Mouse (Mus musculus) lung, postnatal 14 days (tissue): ENCODE measurements around the gene Srsf1.

Experiments used
- DNase-seq: peaks from one replicate; pipeline ENCODE4 v3.0.0; 2021

The Srsf1 gene

DNA sequence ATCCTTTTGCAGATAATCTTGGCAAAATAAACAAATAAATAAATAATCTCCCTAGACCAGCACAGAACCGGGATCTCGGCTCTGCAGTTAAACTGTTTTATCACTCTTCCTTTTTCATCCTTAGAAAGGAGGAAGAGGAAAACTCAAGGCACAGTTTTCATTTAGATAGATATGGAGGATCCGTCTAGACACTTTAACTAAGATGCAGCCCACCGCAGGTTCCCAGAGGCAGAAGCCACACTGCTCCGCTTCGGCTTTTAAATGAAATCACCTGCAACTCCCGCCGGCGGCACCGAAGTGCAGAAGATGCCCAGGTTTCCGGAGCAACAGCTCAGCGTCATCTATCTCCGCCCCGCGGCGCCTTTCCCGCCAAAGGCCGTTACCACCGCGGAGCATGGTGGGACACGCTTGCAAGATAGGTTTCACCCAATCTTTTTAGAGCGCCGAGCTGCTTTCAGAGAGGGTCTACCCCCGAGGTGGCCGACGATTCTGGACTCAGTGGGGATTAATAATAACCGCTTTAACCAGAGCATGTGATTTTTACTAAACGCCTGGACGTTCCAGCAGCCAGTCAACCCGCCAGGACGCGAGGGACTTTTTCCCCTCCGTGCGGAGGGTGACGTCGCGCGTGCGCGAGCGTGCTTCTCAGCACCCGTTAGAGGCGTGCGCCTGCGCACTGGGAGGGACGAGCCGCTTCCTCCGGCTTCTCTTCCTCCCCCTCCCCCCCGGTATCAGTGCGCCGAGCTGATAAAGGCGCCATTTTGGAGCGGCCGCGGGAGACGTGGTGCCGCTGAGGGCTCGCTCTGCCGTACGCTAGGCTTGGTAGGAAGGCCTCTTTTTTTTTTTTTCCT is at the start of gene Srsf1:
TSS of gene Srsf1 (plus strand) at position 430 of the 851 bp plus-strand sequence.
- peak; percentile 99 for DNase-seq

- no peak for DNase-seq
Observed at GRCm38 (mm10) chr11:87999751-88000150, 47.4 kb upstream of the Srsf1 start.

DNA sequence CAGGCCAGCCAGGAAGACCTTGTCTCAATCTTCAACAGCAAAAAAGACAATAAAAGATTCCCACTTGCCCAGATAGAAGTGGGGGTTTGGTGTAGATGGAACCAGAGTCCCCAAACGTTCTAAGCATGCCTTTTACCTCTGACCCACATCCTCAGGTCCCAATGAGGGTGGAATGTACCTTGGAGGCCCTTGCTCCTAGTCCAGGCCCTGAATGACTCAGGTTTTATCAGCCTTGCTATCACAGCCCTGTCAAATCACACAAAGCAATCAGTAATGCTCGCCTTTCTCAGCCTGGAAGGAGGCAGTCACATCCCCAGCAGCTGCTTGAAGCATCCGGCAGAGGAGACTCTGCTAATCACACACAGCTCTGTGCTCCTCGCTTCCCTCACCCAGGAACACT is 44.4 kb upstream of the Srsf1 start:
- no peak for DNase-seq

GRCm38 (mm10) chr11:88004123-88004522 is 43.0 kb upstream of the Srsf1 start:
- DNase-seq: no peak

GRCm38 (mm10) chr11:88008641-88009040 is 38.5 kb upstream of the Srsf1 start:
- DNase-seq: no peak

DNA sequence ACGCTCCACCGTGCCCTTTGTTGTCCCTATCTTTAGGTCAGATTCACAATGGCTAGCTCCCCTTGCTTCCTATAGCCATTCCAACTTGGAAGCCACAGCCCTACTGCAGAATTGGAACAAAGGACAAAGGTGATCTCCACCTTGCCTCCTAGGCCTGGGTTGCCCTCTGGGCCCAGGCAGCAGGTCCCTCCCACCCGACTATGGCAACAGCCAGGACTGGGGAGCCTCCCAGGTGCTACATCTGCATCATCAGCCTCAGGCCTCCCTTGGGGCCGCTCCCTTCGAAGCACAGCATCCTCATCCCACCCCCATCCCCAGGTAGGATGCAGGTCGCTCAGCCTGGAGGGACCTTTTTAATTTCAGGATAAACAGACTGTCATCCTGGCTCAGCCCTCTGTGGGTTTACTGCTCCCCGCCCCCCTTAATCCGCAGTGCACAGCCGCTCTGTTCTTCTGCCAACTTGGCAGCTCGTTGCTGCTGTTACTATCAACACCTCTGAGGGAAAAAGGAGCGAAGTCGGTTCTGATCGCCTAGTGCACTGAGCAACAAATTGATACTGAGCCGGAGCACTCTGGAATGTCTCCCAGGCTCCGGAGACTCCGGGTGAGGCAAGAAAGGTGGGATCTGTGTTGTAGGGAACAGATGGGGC is 37.5 kb upstream of the Srsf1 start:
- DNase-seq: no peak

DNA sequence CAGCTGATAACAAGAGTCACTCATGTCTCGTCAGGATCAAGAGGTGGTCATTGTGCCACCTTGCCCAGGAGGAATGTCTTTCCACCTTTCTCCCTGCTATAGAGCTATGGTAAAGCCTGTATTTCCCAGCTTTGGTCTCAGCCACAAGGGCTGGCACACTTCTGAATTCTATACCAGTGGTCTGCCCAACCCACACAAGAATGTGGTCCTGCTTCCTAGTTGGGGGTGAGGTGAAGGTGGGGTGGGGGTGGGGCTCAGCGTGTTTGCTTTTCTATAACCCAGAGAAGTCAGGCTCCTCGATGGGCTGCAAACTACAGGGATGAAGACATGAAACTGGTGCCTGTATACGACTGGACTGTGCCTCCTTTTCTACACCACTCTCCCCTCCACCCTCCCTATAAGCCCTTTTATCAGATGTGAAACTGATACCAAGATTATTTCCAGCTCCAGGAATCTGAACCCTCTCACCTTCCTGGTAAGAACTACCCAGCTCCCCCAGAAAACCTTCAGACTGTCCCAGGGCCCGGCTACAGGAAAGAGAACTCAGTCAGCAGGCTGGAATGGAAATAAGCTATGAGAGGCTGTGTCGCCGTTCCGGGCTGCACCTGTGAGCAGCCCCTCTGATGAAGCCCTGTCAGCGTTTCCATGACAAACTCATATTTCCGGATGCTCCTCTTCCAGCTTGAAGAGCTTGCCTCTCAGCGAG is 35.8 kb upstream of the Srsf1 start:
- DNase-seq: no peak

DNA sequence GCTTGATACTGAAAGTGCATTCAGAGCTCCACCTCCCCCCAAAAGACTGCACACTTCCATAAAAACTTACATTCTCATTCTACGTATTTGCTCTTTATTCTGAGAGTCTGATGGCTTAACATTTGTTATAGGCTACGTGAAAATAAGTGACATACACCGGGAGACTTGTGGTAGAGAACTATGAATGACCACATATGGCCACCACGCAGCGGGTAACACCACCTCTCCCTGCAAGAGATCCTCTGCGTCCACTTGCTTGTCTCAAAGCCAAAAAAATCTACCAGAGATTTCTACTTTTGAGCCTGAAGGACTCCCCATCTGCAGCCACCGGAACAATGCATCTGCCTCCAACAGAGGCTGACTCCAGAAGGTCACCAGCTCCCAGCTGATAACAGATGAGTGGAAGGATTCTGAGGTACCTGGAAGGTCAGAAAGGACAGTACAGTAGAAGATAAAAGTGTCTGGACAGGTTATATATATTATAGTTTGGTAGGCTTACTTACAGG is 35.2 kb upstream of the Srsf1 start:
- no peak for DNase-seq

DNA sequence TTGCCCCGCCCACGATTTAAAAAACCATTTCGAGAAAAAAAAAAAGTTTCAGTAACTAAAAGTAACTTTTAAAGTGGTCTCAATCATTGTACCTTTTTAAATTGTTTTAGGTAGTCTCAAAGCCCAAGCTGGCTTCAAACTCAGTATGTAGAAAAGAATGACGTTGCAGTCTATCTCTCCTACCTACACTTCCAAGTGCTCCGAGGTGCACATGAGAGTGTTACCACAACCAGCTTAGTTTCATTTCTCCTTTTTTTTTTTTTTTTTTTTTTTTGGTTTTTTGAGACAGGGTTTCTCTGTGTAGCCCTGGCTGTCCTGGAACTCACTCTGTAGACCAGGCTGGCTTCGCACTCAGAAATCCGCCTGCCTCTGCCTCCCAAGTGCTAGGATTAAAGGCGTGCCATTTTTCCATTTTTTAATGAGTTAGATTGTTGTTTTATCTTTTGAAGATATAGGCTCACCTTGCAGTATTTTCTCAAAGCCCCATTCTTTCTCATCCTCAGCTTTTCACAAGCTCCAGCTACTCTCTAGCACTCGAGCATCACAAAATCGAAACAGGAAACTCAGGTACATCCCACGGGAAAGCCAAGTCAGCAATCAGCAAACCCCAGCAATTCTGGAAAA is 34.4 kb upstream of the Srsf1 start:
- no peak for DNase-seq

- no peak for DNase-seq
Observed at GRCm38 (mm10) chr11:88013632-88014031, 33.5 kb upstream of the Srsf1 start.

DNA sequence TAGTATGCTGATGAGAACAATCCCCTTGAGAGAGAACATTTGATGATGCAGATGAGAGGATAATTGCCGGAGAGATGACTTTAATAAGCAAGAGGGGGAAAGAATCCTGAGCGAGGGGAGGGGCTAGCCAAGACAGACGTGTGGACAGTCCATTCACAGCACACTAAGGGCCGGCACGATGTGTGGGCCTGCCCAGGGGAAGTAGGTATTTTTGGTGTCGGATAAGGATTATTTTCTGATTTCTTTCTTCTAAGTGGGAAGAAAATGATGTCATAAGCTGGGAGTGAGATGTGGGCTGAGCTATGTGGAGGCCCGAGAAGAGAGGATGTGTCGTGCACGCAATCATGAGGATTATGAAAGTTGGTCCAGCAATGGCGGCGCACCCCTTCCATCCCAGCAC is 32.0 kb upstream of the Srsf1 start:
- DNase-seq: no peak

DNA sequence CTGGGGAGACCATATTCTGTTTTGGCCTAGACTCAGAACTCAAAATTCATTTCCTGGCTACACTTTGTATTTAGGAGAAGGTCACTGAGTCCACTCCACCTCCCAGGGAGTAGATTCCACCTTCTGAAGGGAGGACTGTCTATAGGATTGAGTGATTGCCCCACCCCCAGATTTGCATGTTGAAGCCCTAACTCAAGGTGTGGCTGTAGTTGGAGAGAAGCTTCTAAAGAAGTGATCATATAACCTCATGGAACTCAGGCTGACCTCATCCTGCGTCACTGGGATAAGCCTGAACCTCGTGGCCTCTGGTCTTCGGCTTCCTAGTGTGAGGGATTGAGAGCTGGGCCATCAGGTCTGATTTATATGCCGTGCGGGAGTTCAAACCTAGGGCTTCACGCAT is 31.4 kb upstream of the Srsf1 start:
- DNase-seq: no peak

DNA sequence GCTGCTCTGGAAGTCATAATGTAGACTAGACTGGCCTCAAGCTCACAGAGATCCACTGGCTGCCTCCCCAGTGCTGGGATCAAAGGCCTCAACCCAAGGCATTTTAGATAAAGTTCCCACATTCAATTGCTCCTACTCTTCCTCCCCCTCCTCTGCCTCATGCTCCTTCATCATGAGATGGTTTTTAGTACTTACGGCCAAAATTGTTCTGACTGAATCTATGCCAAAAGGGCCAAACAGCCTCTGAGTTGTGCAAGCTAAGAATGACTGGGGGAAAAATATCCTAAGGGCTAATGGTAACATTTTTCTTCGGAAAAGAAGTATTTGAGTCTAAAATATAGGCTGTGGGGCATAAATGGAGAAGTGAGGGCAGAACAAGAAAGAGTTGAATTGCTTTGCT is 23.2 kb upstream of the Srsf1 start:
- no peak for DNase-seq

DNA sequence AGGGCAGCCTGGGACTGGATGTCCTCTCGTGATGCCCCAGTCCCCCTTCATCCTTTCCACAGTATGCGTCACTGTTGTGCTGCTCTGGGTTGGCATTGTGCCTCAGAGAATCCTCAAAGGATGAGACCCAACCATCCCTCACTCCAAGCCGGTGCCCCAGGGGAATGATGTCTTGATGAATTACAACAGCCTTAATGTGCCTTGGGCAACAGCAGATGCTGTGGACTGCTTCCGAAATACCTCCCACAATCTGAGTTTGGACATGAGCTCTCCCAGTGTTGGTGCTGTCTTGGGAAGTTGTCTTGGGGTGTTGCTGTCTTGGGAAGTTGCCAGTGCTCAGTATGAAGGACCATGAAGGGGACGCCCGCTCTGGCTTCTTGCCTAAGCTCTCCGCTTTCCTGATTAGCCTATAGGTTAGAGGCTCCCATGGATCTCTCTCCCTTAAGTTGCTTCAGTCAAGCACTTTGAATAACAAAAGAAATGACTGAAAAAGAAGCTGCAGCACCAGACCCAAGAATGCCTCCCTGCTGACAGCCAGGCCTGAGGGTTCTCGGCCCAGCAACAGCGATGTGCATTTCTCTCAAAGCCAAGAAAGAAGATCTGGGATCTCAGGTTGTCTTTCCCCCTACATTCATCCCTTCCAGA is 19.7 kb upstream of the Srsf1 start:
- no peak for DNase-seq

GRCm38 (mm10) chr11:88028193-88028684 is 18.9 kb upstream of the Srsf1 start:
- DNase-seq: no peak

DNA sequence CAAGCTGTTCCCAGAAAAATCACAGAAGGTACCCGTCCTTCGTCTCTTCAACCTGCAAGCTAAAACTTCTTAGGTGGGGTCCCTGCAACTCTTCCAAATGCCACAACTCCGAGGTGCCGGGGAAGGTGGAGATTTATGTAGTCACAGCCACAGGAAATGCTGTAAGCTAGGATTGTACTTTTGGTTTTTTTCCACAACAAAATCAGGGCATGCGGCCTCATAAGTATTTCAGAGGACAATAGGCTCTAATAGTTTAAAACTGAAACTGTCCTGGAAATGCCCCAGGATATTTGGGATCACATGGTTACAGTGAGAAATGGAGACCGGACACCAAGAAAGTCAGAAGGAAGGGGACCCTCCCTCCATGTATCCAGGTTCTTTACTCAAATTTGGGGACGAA is 17.0 kb upstream of the Srsf1 start:
- DNase-seq: no peak

DNA sequence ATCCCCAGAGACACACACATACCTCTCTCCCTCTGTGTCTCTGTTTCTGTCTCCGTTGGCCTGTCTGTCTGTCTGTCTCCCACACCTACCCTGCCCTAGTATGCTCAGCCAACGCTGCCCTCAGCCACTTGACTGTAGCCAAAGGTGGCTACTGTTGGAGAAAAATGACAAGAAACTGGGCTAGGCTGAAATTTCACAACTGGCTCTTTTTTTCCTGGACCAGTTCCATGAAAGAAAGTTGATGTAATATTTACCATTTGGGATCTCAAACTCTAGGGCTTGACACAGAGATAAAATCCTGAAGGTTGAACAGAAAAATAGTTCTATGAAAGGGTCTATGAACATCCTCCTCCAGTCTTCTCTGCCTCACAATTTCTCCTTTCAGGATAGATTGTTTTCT is 16.3 kb upstream of the Srsf1 start:
- no peak for DNase-seq

GRCm38 (mm10) chr11:88031753-88032152 is 15.4 kb upstream of the Srsf1 start:
- no peak for DNase-seq

- no peak for DNase-seq
Observed at GRCm38 (mm10) chr11:88035970-88036369, 11.2 kb upstream of the Srsf1 start.

DNA sequence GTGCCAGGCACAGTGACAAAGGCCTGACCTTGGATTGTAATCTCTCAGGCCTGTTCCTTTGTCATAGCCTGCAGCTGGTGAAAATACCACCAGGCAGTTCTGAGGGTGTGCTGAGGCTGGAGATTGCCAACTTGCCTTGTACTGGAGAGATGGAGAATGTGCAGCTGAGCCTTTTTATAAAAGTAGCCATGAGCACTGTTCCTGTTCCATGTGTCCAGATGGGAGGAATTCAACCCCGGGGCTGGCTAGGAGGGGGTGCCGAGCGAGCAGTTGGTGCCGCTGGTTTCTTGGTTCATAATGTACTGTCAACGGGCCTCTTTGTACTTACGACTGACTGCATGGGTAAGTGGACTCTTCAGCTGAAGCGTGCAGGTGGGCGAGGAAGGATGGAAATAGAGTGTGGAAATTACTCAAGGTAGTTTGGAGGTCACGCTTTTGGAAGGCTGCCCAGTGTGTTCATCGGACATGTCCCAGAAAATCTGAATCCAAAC is 10.4 kb upstream of the Srsf1 start:
- DNase-seq: no peak

DNA sequence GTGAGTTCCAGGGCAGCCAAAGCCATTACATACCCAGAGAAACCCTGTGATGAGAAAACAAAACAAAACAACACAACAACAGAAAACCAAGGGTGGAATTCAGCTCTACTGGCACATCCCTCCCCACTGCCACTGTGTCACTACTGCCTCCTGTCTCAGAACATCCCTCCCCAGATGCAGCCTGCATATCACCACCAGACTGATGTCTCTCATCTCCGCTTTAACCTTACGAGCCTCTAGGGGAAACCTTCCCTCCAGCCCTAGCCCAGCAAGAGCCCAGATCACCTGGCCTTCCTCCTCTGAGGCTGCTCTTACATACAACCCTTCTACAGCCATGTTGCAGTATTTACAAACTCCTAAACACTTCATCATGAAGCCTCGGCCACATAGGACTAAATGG is 9.8 kb upstream of the Srsf1 start:
- DNase-seq: no peak

GRCm38 (mm10) chr11:88039066-88039465 is 8.1 kb upstream of the Srsf1 start:
- DNase-seq: no peak
